Mouse (Mus musculus) hindbrain, embryonic 16.5 days (tissue): ENCODE data around the gene Eif4a1. TPM values are rescaled to one million over a fixed set of nuclear protein-coding genes. Genes with fewer than 3 reads are reported as not detected.

Source experiments
- ATAC-seq: fragments of 200-750 bp; cut with Nextera tagmentation; 2 replicates; pipeline ENCODE4 v1.8.0; 2017; ENCODE audit warnings: moderate TSS enrichment, moderate library complexity
- H3K27ac ChIP-seq: fragments of 300-500 bp; sonication (generic); 2 replicates; pipeline ENCODE4 v1.5.1; 2014; ENCODE audit warnings: low read depth, mild to moderate bottlenecking, control low read depth, low read length, moderate library complexity
- H3K27me3 ChIP-seq: fragments of 300-500 bp; sonication (generic); replicated peaks from 2 replicates; pipeline ENCODE4 v1.6.1; 2014; ENCODE audit warnings: low read length; ENCODE audit not compliant: control insufficient read depth, insufficient read depth
- H3K36me3 ChIP-seq: fragments of 300-500 bp; sonication (generic); 2 replicates; pipeline ENCODE4 v1.6.1; 2014; ENCODE audit warnings: mild to moderate bottlenecking, low read length, moderate library complexity, mixed read lengths; ENCODE audit not compliant: control insufficient read depth, insufficient read depth
- H3K4me1 ChIP-seq: fragments of 300-500 bp; sonication (generic); 2 replicates; pipeline ENCODE4 v1.6.1; 2014; ENCODE audit warnings: low read depth, low read length; ENCODE audit not compliant: control insufficient read depth, insufficient read depth
- H3K4me2 ChIP-seq: fragments of 300-500 bp; sonication (generic); 2 replicates; pipeline ENCODE4 v1.6.1; 2014; ENCODE audit warnings: mild to moderate bottlenecking, low read length, control low read depth, moderate library complexity
- H3K4me3 ChIP-seq: fragments of 300-500 bp; sonication (generic); 2 replicates; pipeline ENCODE4 v1.5.1; 2014; ENCODE audit warnings: mild to moderate bottlenecking, low read length, control low read depth, moderate library complexity
- H3K9ac ChIP-seq: fragments of 300-500 bp; sonication (generic); 2 replicates; pipeline ENCODE4 v1.6.1; 2014; ENCODE audit warnings: low read depth, mild to moderate bottlenecking, control low read depth, low read length, moderate library complexity
- H3K9me3 ChIP-seq: fragments of 300-500 bp; sonication (generic); 2 replicates; pipeline ENCODE4 v1.6.1; 2014; ENCODE audit warnings: mild to moderate bottlenecking, low read length, moderate library complexity; ENCODE audit not compliant: control insufficient read depth
- WGBS: fragments of 180-500 bp; shearing (Covaris S2); extraction: QIAGEN DNeasy Blood & Tissue Kit; methylation state at CpG from one replicate; pipeline ENCODE4 v1.1.7; 2014; 5-methylcytosine and 5-hydroxymethylcytosine counted together
- polyA plus RNA-seq: library from polyadenylated mRNA; unstranded; fragments of >200 nt; fragmentation: Nextera tagmentation; extraction: Ambion mirVana; gene quantifications from 2 replicates; pipeline ENCODE4 v1.2.1, GENCODE M21; 2015

Gene Eif4a1
- 382 and 471 TPM in 2 replicates for polyA plus RNA-seq

GRCm38 (mm10) chr11:69672211-69672706 is at the start of gene Eif4a1:
Eif4a1 (minus strand) TSS chr11:69672423.
- Histone ChIP-seq H3K4me3 (peak within 1 kb of the TSS; percentile 98), H3K27me3 (no peaks in the 10 kb centered on the region), H3K27ac (peak within 1 kb of the TSS; percentile 98), H3K4me1 (peaks cover 22% of the 10 kb centered on the region), H3K36me3 (peaks cover 36% of the 10 kb centered on the region), H3K9me3 (no peaks in the 10 kb centered on the region), H3K9ac (peak within 1 kb of the TSS; percentile 98), H3K4me2 (peak within 1 kb of the TSS; percentile 97)
- ATAC-seq = peak; percentile 97
- under 1% methylated on average over 31 of the region's 36 CpGs for WGBS

DNA sequence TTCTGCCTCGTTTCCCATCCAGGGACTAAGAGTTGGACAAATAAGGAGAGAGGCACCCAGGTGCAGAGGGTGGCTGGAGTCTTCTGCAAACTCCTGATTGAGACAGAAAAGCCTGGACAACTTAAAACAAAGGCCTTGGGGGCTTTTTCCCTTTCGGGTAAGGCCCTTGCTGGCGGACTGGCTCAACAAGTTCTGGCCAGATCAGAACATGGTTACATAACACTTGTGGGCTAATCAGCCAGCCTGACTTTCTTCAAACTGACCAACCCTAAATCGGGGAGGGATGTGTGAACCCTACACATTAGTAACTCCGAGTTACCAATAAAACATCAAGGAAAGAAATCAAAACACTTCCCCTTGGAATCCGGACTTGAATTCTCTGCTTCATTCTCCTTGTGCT is 48.6 kb upstream of the Eif4a1 start:
- H3K4me3 ChIP-seq = no peak overlapping the region
- no peaks in the 10 kb centered on the region for H3K4me1 ChIP-seq
- no peaks in the 10 kb centered on the region for H3K36me3 ChIP-seq
- no peak overlapping the region for H3K27ac ChIP-seq
- no peaks in the 10 kb centered on the region for H3K27me3 ChIP-seq
- no peaks in the 10 kb centered on the region for H3K9me3 ChIP-seq
- H3K9ac ChIP-seq = no peak overlapping the region
- no peak overlapping the region for H3K4me2 ChIP-seq
- no peak for ATAC-seq
- WGBS = 75% methylated on average over 6 of the region's 6 CpGs

DNA sequence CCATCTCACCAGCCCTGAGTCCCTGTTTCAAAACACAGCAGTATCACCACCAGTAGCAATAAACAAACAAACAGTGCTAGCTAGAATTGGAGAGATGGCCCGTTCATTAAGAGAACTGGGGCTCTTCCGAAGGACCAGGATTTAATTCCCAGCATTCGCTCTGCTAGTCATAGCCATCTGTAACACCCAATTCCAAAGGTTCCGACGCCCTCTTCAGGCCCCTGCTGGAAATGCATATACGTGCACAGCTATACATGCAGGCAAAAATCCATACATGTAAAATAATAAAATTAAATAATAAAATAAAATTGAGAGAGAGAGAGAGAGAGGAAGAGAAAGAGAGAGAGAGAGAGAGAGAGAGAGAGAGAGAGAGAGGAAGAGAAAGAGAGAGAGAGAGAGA is 47.2 kb upstream of the Eif4a1 start:
- Histone ChIP-seq H3K36me3 (no peaks in the 10 kb centered on the region), H3K9me3 (no peaks in the 10 kb centered on the region), H3K4me3 (no peak overlapping the region), H3K9ac (no peak overlapping the region), H3K27ac (no peak overlapping the region), H3K4me1 (no peaks in the 10 kb centered on the region), H3K4me2 (no peak overlapping the region), H3K27me3 (no peaks in the 10 kb centered on the region)
- 68% methylated on average over 6 of the region's 6 CpGs for WGBS
- ATAC-seq = no peak

- no peak overlapping the region for H3K27ac ChIP-seq
- H3K9me3 ChIP-seq = no peaks in the 10 kb centered on the region
- peak overlapping the region; percentile 29 for H3K4me2 ChIP-seq
- WGBS = 26% methylated on average over 15 of the region's 15 CpGs
- no peak overlapping the region for H3K9ac ChIP-seq
- H3K4me1 ChIP-seq = no peaks in the 10 kb centered on the region
- H3K4me3 ChIP-seq = no peak overlapping the region
- H3K27me3 ChIP-seq = no peaks in the 10 kb centered on the region
- ATAC-seq = no peak
- H3K36me3 ChIP-seq = no peaks in the 10 kb centered on the region
Measured at GRCm38 (mm10) chr11:69718661-69719060, 46.4 kb upstream of the Eif4a1 start.

GRCm38 (mm10) chr11:69716953-69717352 is 44.7 kb upstream of the Eif4a1 start:
- Histone ChIP-seq H3K27me3 (no peaks in the 10 kb centered on the region), H3K4me1 (no peaks in the 10 kb centered on the region), H3K4me3 (no peak overlapping the region), H3K4me2 (no peak overlapping the region), H3K9me3 (no peaks in the 10 kb centered on the region), H3K36me3 (no peaks in the 10 kb centered on the region), H3K27ac (no peak overlapping the region), H3K9ac (no peak overlapping the region)
- no peak for ATAC-seq
- 67% methylated on average over 4 of the region's 4 CpGs for WGBS

DNA sequence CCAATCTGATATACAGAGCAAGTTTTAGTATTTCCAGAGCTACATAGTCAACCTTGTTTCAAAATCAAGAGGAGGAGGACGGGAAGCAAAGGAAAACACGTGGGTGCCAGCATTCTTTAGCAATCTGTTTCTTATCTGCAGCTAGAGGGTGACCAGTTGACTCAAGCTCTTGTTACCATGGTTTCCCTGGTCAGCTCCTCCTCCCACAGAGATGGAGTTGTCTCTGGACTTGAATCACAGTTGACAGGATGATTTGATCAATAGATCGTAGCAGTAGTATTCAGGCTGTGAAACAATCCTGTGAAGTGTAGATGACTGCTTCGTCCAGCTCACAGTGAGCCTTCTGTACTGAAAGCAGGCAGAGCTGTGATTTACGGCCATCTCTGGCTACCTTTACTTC is 43.7 kb upstream of the Eif4a1 start:
- no peaks in the 10 kb centered on the region for H3K9me3 ChIP-seq

DNA sequence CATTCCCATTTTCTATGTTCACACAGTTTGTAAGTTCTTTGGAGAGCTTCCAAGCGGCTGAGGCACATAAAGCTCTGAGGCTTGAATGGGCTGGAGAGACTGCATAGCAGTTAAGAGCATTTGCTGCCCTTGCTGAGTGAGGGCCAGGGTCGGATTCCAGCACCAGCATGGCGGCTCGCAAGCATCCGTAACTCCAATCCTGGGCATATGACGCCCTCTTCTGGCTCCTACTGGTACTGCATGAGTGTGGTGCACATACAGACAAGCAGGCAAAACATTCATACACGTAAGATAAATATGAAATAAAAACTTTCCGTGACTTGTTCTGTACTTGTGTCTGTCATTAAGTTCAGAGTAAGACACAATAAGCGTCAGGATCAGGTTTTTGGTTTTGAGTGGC is 43.3 kb upstream of the Eif4a1 start:
- H3K4me2 ChIP-seq = no peak overlapping the region
- no peaks in the 10 kb centered on the region for H3K9me3 ChIP-seq
- no peak overlapping the region for H3K27ac ChIP-seq
- H3K36me3 ChIP-seq = no peaks in the 10 kb centered on the region
- no peak for ATAC-seq
- no peak overlapping the region for H3K4me3 ChIP-seq
- H3K27me3 ChIP-seq = no peaks in the 10 kb centered on the region
- H3K9ac ChIP-seq = no peak overlapping the region
- WGBS = 58% methylated on average over 9 of the region's 9 CpGs
- H3K4me1 ChIP-seq = no peaks in the 10 kb centered on the region

More for the DNA sequence above, 43.7 kb upstream of the Eif4a1 start:
- Histone ChIP-seq H3K27me3 (no peaks in the 10 kb centered on the region), H3K4me2 (no peak overlapping the region), H3K4me1 (no peaks in the 10 kb centered on the region), H3K4me3 (no peak overlapping the region), H3K27ac (no peak overlapping the region), H3K9ac (no peak overlapping the region), H3K36me3 (no peaks in the 10 kb centered on the region)
- no peak for ATAC-seq
- WGBS = 27% methylated on average over 5 of the region's 5 CpGs

GRCm38 (mm10) chr11:69714636-69715329 is 42.6 kb upstream of the Eif4a1 start:
- Histone ChIP-seq H3K36me3 (no peaks in the 10 kb centered on the region), H3K4me2 (no peak overlapping the region), H3K9ac (no peak overlapping the region), H3K4me3 (no peak overlapping the region), H3K9me3 (no peaks in the 10 kb centered on the region), H3K4me1 (no peaks in the 10 kb centered on the region), H3K27ac (no peak overlapping the region), H3K27me3 (no peaks in the 10 kb centered on the region)
- no peak for ATAC-seq
- 72% methylated on average over 18 of the region's 18 CpGs for WGBS

- no peak overlapping the region for H3K9ac ChIP-seq
- H3K4me3 ChIP-seq = no peak overlapping the region
- 81% methylated on average over 20 of the region's 20 CpGs for WGBS
- no peak for ATAC-seq
- no peak overlapping the region for H3K27ac ChIP-seq
- no peaks in the 10 kb centered on the region for H3K9me3 ChIP-seq
- H3K27me3 ChIP-seq = no peaks in the 10 kb centered on the region
- H3K4me2 ChIP-seq = no peak overlapping the region
- no peaks in the 10 kb centered on the region for H3K4me1 ChIP-seq
- H3K36me3 ChIP-seq = no peaks in the 10 kb centered on the region
Measured at GRCm38 (mm10) chr11:69712954-69713672, 40.9 kb upstream of the Eif4a1 start.
